Mouse (Mus musculus) Muller cell, postnatal 12 days (primary cell): Measurements from ENCODE around the gene Cpsf3.

ENCODE experiments used
- DNase-seq: peaks from one replicate; pipeline ENCODE4 v3.0.0-alpha.2; 2015; ENCODE audit errors: inconsistent ontology term

The Cpsf3 gene

DNA sequence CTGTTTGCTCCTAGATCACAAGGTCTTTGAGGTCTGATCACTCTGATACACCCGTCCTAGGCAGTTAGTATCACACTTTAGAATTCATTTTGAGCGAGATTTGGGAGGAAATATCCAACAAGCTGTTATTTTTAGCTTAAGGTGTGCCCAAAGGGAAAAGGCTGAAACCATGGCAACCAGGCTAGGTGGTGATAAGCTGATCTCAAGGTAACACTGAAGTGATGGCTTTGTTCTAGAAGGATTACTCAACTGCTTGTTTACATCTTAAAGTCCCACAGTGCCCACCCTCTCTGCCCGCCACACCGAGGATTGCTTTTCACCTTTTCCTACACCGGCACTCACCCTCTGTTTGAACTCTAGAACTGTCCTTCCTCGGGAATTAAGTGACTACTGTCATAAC is 4.5 kb downstream of the Cpsf3 start:
- no peak for DNase-seq

DNA sequence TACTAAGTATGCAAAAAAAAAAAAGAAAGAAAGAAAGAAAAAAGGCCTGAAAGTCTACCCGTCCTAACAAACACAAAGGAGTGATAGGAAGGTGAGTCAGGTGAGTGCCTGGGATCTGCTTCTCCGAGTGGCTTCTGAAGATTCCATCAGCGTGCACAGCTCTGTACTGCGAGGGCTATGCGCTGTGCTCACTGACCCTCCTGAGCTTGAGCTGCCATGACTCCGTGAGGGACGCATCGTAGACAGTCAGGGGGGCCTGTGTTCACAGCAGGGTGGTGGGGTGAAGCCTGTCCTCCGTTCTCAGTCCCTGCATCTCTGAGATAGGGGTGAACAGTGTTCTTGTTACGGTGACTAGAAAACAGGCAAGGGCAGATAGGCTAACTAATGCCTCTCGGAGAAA is 13.7 kb downstream of the Cpsf3 start:
- no peak for DNase-seq

DNA sequence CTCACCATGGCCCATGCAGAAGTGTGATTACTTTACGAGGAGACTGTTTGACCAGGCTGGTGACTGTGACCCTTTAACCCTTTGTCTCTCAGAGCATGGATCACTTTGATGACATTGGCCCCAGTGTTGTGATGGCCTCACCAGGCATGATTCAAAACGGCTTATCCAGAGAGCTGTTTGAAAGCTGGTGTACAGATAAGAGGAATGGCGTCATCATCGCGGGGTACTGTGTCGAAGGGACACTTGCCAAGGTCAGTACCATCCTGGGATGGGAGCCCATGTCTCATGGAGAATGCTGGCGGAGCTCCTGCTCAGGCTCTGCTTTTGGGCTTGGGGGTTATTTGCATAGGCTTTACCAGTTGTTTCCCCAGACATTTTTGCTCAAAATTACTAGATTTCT is 16.1 kb downstream of the Cpsf3 start:
- no peak for DNase-seq

DNA sequence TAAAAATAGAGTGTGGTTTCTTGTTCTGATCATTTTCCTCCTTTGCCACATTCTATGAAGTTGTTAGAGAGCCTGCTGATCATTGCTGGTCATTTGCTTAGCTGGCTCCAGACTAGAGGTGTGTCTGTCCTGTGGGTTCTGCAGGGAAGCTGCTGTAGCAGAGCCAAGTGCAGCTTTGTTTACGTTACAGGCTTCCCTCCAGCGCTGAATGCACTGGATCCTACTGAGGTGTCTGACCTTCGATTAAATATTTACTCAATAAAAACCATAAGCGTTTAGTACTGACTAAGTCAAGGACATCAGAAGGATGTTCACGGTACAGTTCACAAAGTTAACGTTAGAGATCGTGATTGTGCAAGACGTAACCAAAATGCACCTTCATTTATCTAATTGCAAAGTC is 16.7 kb downstream of the Cpsf3 start:
- DNase-seq = no peak

DNA sequence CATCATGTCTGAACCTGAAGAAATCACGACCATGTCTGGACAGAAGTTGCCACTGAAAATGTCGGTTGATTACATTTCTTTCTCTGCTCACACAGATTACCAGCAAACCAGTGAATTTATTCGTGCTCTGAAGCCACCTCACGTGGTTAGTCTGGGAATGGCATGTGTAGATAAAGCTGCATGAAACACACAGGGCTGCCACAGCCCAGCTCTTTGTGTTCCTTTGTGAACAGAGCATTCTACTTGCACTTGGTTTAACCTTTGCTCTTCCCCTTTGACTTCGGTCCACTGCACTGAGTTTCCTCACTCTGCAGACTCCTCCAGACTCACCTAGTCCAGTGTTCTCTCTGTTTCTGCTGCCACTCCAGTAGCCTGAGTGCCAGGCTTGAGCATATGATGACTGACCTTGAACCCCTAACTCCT is 17.2 kb downstream of the Cpsf3 start:
- no peak for DNase-seq

DNA sequence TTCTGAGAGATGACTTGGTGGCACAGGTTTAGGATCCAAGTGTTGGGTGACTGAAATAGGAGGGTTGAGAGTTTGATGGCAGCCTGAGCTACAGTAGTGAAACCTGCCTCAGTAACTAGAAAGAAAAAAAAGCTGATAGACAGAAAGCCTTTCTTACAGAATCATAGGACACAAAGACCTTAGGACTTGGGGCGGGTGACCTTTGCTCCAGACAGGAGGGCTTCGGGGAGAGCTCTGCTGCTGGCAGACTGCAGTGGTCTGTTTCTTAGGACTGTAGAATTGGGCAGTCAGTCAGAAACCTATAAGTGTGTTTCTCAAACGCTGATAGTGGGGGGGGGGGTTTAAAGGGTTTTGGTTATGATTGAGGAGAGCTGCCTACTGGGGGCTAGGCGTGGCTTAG is 20.6 kb downstream of the Cpsf3 start:
- DNase-seq = no peak

DNA sequence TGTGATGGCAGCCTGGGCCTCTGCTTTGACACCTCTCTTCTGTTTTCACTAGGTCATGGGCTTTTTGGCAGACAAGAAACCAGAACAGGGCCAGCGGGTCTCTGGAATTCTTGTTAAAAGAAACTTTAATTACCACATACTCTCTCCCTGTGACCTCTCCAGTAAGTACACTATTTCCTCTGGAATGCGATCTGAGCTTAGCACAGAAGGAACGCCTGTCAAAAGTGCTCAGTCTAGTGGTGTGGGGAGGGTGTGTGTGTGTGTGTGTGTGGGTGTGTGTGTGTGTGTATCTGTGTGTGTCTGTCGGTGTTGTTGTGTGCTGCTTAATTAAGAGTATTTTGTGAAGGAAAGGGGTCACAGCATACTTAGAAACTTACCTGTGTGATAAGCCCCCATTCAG is 21.5 kb downstream of the Cpsf3 start:
- DNase-seq = peak; percentile 12

DNA sequence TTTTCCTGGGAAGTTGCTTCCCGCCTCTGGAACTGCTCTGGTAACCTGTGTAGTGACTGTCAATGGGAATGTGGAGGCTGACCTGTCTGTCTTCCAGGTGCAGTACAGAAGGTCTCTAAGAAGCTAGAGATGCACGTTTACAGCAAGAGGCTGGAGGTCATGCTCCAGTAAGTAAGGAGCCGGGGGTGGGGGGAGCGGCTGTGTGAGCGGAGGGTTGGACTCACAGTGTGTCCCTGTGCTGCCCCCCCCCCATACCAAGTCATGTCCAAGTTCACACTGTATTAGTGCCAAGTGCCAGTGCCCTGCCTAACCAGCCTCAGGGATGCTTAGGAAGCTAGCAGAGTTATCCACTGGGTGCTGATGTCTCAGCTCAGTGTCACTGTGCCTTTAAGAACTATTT is 27.0 kb downstream of the Cpsf3 start:
- DNase-seq = no peak

DNA sequence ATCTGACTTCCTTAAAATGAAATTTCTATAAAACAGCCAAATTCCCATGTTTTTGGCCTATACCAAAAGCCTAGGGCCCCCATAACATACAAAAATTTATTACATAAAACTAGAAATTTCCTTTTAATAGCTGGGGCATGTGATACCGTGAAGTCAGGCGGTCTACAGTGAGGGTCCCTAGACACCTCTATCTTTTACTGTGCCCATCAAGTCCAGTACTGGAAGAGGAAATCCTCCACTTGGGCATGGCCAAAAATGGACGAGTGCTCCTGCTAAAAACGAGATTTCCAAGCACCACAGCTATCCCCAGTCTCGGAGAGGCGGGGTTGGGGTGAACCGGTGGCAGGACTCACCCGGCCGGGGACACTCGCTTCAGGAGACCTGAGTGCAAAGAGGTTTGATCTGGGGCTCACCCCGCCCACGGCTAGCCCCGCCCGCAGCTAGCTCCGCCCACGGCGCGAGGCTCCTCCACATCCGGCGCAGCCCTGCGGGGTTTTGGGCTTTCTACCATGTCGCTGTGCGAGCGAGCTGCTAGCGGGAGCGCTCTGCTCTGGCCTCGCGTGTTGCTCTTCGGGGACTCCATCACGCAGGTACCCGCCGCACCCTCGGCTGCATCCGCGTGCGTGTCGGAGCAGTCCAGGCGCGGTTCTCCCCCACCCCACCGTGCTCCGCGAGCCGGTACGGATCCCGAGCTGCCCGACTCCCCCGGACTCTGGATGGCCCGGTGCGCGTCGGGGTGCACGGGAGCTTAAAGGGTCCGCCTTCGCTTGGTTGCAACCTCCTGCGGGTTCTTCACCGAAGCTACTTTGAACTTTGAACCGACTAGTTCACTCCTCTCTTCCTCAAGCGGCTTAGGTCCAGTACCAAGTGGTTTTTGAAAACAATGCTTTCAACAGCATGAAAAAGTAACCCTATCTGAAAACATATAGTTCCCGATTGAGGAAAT is 31.0 kb downstream of the Cpsf3 start, which contains the start of gene Iah1:
Gene Iah1, plus strand, starts transcription at position 467 of the 946 bp plus-strand sequence.
- DNase-seq = peak; percentile 90

DNA sequence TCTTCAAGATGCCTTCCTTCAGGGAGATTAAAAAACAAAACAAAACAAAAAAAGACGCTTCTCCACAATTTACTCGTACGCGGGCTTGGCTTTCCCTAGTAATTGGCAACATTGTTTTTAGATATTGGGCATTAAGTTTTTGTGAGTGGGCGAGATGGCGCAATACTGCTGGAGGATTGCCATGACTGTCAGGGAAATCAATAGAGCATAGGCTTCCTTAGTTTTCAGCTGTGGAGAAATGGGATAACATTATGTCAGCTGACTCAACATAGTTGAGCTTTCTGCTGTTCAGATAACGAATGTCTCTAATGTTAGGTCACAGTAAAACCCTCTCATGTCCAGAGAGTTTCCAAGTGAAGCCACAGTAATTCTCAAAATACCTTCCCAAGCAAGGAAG is 31.7 kb downstream of the Cpsf3 start:
- no peak for DNase-seq

DNA sequence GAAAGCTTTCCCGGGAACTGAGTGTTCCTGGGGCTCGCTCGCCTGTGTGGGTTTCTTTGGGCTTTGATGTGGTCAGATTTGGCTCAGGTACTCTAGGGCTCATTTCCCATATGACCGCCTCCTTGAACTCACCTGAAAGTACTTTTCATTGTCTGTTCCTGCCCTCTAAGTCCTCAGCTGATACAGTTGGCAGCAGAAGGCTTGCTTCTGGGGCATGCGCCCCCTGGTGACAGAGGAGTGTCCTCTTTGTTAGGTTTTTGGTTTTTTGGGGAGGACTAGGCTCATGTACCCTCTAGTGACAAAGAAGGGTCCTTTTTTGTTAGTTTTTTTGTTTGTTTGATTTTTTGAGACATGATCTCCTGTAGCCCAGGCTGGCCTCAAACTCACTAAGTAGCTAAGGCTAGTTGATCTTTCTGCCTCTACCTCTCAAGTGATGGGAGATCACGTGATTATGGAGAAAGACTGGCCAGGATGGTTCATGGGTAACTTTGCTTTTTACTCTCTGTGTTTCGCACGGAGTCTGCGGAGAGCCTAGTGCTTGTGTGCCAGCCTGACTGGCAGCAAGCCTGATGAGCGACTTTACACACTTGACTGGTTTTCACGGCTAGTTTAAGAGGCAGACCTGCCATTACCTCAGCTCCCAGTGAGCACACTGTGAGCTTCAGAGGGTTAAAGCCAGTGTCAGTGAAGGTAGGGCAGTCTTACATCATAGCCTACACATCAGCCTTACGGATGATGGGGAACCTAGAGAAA is 33.1 kb downstream of the Cpsf3 start:
- DNase-seq = peak; percentile 36

DNA sequence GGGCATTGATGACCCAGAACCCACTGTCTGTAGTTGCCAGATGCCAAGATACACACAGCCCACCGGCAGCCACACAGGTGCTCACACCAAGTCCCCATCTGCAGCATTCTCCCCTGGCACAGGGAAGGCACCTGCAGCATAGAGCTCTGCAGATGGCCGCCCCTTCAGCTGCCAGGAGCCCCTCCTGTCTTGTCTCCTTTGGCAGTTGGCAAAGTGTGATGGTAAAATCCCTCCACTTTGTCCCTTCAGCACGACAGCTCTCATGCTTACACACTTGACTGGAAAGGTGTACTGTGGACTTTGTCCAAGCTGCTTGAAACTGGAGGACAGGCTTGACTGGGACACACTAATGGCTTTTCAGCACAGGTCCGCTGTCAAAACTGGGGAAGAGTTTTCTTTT is 35.1 kb downstream of the Cpsf3 start:
- no peak for DNase-seq

DNA sequence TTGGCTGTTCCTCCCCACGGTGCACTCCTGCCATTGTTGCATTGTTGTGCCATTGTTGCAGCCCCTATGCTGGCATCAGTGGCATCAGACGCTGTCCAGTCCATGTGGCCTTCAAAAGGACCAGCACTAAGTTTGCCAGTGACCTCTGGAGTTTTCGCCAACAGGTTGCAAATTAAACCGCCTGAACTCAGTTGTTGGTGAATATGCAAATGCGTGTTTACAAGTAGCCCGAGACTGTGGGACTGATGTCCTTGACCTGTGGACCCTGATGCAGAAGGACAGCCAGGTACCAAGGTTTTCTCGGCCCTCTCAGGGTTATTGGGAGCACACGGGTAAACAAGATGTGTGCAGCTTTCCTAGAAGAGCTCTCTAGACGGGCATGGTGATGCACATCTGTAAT is 36.0 kb downstream of the Cpsf3 start:
- DNase-seq = no peak

DNA sequence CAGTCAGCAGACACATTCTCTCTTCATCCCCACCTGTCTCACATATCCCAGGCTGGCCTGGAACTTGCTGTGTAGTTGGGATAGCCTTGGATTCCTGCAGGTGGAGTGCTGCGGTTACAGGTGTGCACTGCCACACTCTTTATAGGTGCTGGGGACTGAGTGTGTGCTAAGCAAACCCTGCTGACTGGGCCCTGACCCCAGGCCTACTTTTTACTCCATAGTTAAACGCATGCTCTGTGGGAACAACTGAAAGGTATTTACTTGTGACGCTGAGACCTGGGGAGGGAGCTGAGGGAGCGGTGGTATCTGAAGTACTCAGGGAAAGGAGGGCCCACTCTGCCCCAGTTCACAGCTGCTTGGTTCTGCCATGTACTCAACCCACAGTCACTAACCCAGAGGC is 37.1 kb downstream of the Cpsf3 start:
- DNase-seq = no peak

DNA sequence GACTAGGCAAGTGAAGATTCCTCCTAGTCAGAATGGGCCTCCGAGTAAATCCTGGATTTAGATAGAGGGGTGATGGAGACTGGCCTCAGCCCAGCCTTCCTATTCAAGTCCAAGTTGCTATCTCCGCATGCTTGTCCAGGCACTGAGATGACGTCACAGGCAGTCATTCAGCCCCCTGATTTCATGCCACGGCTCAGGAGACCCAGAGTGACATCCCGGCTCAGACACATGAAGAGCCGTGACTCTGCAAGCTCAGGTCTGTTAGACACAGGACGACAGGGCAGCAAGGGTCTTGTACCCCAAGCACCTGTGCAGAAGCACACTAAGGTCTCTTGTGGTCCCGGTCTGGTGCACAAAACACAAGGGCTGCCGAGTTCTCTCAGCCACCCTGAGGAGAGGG is 37.7 kb downstream of the Cpsf3 start:
- DNase-seq = no peak

DNA sequence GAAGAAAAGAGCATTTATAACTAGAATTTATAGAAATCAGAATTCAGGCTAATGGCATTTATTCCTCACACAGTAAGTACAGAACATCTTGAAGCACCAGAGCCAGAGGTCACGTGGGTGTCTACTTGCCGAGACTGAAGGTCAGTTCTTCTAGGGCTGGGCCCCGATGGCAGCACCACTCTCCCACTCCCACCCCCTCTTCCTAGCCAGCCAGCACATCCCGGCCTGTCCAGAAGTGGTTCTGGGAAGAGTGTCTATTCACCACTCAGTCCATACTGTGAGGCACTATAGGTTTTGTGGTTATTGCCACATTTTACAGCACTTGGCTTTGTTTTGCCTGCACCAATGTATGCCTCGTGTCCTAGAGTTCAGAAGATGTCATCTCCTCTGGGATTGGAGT is 38.9 kb downstream of the Cpsf3 start:
- DNase-seq = no peak

DNA sequence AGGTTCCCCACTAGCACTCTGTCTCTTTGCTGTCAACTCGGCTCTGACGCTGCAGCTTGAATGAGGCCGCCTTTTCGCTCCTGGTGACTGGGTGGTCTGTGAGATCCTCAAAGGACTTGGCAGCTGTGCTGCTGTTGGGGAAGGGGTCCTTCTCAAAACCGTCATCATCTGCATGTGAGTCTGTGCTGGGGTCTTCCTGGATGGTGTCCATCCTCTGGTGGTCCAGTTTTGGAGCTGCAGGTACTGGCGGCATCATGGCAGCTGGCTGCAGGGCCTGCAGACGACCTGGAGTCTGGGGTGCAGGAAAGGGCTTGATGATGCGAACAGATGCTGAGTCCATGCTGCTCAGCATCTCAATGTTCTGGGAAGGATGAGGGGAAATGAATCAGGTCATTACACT is 40.1 kb downstream of the Cpsf3 start:
- no peak for DNase-seq

DNA sequence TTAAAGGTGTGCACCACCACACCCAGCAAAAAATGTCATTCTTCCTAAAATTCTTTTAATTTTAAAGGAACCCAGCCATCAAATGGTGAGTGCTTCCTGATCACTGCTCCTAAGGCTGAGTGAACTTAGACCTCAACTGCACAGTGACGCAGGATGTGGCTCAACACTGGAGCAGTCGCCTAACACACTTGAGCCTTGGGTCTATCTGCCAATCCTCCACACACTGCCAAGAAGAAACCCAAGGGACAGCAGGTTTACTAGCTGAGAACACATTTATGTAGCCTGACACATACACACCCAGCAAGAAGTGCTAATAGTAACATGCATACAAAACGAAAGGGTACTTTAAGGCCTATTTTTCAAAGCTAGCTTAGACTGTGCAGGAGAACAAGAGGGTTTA is 41.1 kb downstream of the Cpsf3 start:
- DNase-seq = no peak

DNA sequence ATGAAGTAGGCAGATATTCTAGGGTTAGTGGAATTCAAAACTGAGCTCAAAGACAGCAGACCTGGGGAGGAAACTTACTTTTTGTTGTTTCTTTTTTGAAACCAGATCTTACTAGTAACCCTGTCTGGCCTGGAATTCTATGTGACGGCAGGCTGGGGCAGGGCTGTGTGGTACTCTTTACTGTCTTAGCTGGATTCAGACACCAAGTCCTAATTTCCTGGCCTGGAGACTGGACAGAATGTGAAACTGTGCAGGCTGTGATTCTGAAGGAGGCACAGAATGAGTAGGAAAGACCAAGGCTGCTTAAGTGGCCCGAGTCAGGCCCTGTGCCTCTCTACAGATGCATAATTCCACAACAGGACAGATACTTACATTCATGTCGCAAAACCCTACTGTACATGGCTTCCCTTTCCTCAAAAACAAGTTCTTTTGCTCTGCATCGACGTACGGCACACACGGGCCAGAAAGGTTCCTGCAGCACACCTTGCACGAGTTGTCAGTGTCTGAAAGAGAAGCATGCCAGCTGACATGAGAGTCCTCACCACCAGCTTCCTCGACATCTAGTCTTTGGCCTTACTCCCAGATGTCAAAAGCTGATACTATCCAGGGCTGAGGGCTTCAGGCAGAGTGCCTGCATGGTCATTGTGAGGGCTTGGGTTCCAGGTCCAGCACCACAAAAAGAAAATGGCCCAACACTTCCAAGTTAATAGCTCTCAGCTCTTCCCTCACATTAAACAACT is 44.6 kb downstream of the Cpsf3 start:
- no peak for DNase-seq

DNA sequence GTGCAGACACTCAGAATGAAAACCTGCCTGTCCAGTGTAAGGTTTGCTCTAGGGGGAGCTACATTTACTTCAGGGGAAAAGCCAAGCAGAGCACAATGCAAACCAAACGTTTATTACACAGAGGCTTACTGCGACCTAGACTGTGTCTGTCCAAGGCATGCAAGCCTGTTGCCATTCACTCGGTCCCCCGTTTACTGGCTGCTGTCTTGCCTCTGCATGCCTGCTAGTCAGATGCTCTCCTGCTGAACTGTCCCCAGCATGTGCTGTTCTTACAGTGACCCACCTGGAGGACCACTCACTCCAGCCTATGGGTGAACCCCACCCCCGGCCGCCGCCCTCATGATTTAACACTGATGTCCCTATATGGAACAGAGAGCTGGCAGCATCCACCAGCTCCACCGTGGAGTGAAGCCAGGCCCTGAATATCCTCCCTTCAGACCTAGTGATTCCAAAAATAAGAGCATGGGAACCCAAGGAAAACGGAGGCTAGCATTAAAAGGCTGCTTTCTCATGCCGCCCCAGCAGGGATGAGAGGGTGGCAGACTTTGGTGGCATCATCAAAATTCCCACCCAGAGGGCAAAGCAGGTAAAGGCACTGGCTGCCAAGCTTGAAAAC is 45.9 kb downstream of the Cpsf3 start:
- DNase-seq = no peak

DNA sequence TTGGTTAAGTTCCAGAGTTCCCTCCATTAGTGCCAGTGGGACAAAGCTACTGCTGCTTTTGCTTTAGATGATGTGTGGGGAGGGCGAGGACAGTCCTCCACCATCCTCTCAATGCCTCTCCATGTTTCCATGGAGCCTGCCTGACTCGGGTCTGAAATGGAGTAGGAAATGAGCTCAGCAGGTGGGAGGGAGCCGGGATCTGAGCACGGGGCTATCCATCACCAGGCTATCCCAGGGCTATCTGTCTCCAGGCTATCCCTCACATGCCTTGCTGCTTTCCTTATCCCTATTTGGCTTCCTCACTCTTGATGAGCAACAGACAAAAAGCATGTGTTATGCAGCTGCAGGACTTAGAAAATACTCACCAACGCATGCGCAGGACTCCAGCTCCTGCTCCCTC is 46.5 kb downstream of the Cpsf3 start:
- DNase-seq = no peak

DNA sequence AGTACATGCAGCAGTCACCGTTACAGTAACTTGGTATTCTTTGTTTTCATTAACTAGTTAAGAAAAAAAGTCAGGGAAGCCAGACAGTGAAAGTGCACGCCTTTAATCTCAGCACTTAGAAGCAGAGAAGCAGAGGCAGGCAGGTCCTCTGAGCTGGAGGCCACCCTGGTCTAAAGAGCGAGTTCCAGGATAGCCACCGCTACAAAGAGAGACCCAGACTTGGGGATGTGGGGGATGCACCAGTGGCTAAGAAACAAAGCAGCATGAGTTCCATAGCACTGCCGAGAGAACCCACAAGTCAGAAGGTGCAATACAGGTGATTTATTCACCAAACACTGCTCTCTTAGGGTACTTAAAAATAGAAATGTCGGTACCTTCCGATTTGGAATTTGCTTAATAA is 47.8 kb downstream of the Cpsf3 start:
- DNase-seq = no peak
